Mouse (Mus musculus): Measurements from ENCODE around the gene Tmtc2.

Tmtc2 gene

GRCm38 (mm10) chr10:105405856-105406527, 168.3 kb downstream of the Tmtc2 start:
- DNase-seq (ENCODE audit: low read depth), result no peak

GRCm38 (mm10) chr10:105403931-105404330, 170.3 kb downstream of the Tmtc2 start:
- no peak for DNase-seq (ENCODE audit: low read depth)

GRCm38 (mm10) chr10:105402481-105402779, 171.8 kb downstream of the Tmtc2 start:
- DNase-seq (ENCODE audit: low read depth), result no peak

DNA sequence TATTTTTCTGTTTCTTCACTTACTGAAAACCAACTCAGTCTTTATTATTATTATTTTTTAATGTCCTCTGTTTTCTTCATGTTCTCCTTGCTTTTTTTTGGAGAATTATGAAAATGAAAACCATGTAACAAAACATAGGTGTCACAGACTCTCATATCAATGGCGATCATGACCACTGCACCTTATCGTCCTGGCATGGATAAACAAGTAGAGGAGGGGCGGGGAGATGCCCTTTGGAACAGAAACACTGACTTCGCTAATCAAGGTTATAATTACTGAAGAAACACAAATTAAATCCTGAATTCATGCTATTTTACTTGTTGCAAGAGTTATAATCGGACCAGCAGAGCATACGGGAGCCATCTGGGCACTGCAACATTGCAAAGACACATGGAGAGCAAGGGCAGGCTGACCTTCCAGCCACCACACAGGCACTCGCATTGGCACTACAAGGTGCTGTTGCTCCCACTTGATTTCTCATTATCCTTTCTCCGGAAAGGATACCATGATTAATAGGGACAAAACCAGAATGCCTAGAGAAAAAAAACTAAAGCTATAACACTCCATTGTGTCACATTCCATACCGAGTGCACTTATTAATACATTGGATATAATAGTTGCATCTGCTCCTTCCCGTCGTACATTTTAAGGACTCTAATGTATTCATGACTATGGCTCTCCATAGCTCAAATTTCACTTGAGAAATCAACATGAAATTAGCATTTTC, 172.3 kb downstream of the Tmtc2 start:
- no peak for DNase-seq (ENCODE audit: low read depth)

- no peak for DNase-seq (ENCODE audit: low read depth)
Observed at GRCm38 (mm10) chr10:105399316-105399715, 174.9 kb downstream of the Tmtc2 start.

GRCm38 (mm10) chr10:105384065-105384464, 190.2 kb downstream of the Tmtc2 start:
- DNase-seq (ENCODE audit: low read depth), result no peak

DNA sequence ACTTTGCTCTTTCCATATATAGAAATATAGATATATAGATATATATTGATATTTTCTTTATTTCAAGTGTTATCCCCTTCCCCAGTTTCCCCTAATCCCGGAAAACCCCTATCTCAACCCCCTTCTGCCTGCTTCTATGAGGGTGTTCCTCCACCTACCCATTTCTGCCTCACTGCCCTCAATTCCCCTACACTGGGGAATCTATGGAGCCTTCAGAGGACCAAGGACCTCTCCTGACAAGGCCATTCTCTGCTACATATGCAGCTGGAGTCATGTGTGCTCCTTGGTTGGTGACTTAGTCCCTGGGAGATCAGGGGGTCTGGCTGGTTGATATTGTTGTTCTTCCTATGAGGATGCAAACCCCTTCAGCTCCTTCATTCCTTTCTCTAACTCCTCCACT, 192.5 kb downstream of the Tmtc2 start:
- no peak for DNase-seq (ENCODE audit: low read depth)

DNA sequence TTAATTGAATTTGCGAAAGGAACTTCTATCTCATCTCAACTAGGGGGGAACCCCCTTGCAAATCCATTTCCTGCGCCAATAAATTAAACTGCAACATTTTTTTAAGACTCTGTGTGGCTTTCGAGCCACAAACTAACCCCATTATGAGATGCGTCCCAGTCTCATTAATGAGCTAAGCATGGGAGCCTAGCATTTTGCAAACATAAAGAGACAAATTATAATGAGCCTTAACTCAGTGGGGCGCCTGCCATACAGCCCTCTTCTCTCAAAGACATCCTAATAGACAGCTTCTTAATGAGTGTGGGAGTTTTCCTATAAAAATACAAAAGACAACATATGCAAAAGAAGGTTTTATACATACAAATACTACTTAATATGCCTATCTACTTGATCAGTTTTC, 193.0 kb downstream of the Tmtc2 start:
- DNase-seq (ENCODE audit: low read depth), result no peak

DNA sequence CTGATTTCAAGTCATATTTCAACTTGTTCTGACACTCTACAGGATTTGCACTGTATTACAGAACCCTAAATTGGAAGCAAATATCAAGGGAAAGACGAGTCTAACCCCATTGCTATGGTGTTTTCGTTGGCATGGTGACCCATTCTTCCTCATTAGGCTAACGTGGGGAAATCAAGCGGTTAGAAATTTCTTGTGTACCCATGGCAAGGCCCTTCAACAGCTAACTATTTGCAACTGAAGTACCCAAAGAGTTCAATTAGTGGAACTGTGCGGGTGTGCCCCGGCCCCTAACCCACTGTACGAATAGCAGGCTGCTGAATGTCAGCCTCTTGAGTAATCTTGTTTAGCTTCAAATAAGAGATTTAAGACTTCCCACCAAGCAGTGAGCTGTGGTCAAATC, 193.7 kb downstream of the Tmtc2 start:
- DNase-seq (ENCODE audit: low read depth), result no peak

- no peak for DNase-seq (ENCODE audit: low read depth)
Observed at GRCm38 (mm10) chr10:105377711-105378110, 196.5 kb downstream of the Tmtc2 start.

DNA sequence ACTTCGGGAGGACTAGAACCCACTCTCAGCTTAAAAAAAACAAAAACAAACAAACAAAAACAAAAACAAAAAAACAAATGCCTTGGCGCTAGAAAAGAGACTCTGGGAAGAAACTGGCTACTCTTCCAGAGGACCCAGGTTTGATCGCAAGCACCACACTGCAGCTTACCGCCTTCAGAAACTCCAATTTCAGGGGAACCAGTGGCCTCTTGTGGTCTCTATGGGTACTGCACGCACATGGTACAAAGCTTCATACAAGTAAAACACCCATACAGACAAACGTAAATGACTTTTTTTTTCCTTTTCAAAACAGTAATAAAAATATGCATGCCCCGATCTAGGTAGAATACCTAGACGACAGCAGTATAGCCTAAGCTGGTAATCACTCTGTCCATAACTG, 201.0 kb downstream of the Tmtc2 start:
- no peak for DNase-seq (ENCODE audit: low read depth)

GRCm38 (mm10) chr10:105368242-105368641, 206.0 kb downstream of the Tmtc2 start:
- DNase-seq (ENCODE audit: low read depth), result no peak

DNA sequence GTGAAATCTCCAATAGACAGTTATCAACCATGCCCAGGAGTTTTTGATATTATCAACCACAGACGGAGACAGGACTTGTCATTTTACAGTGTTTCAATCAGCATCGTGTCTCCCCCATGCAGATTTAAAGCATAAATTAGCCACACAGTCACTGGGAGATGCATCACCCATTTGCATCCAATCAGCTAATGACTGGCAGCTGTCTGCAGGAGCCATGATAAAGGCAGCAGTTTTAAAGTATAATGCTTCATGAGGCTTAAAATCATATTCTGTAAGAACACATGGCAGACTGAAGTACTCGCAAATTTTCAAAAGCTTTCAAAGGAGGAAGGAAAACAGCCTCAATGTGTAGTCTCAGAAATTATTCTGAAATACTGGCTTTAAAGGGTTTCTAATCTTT, 209.8 kb downstream of the Tmtc2 start:
- DNase-seq (ENCODE audit: low read depth), result no peak

- DNase-seq (ENCODE audit: low read depth), result no peak
Observed at GRCm38 (mm10) chr10:105350301-105350700, 223.9 kb downstream of the Tmtc2 start.

GRCm38 (mm10) chr10:105345920-105346319, 228.3 kb downstream of the Tmtc2 start:
- DNase-seq (ENCODE audit: low read depth), result no peak

- no peak for DNase-seq (ENCODE audit: low read depth)
Observed at GRCm38 (mm10) chr10:105332856-105333255, 241.4 kb downstream of the Tmtc2 start.

DNA sequence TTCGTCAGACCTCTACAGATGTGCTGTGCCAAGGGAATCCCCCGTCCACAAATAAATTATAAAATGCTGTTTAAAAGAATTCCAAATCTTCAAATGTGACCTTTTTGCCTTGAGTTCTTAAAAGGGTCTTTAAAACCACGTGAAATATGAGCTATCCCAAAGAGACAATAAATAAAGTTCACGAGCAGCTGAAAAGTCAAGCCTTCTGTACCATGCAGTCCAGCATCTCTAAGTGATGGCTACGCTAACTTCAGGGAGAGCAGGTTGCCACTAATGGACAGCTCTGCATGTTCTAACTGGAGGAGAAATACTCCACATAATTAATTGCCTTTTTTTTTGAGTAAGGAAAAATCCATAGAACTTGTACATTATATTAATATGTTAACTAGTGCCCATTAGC, 243.9 kb downstream of the Tmtc2 start:
- no peak for DNase-seq (ENCODE audit: low read depth)

DNA sequence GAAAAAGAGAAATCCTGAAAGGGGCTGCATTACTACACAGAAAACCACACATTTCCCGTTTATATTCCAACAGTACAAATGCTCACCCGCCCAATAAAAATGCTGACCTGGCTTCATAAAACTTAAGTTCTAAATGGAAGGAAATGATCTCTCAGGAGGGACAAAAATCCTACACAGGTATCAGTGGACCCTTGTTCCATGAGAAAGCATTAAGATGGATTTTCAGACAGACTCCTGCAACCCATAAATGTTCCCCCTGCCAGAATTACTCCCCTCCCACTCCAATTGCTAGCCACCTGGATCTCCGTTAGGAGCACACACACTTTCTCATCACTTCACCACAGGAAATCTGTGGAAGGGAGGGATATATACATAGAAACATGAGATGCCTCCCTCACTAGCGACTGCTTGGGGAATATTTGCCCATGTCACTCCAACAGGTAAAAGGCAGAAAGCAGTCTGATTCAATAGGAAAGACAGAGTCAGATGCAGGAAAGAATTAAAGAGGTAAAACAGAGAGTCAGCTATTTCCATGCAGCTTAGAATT, 250.5 kb downstream of the Tmtc2 start:
- no peak for DNase-seq (ENCODE audit: low read depth)

- DNase-seq (ENCODE audit: low read depth), result no peak
Observed at GRCm38 (mm10) chr10:105319299-105320057, 254.8 kb downstream of the Tmtc2 start.

DNA sequence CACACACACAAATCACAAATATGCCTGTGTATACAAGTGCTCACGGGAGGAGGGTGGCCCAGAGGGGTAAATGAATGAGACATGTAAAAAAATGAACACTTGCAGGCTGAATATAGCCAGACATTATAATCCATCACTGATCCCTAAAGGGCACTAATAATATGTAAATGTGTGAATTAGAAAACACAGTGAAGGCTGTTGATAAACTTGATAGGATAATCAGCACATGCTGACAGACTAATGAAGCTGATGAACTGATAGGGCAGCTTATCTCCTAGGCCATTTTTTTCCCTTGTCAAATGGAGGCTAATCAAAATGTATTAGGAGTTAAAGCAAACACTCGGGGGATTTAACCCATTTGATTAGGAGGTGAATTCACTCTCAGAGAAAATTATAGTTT, 255.4 kb downstream of the Tmtc2 start:
- no peak for DNase-seq (ENCODE audit: low read depth)

DNA sequence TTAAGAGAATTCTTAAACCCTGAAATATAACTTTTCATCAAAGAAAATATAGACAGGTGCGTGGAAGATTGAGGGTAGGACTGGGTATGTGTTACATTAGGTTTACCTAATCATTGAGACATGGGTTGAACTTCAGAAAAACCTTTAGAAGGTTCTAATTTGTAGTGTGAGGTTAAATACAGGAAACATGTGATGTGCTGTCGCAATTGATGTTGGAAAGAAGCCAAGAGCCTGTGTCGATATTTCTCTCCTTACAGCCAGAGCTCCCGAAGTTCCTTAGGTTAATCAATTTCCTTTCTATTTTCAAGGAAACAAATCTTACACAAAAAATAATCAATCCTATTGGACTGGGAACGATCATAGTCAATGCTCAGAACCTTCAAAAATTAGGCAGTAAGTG, 261.3 kb downstream of the Tmtc2 start:
- DNase-seq (ENCODE audit: low read depth), result no peak

DNA sequence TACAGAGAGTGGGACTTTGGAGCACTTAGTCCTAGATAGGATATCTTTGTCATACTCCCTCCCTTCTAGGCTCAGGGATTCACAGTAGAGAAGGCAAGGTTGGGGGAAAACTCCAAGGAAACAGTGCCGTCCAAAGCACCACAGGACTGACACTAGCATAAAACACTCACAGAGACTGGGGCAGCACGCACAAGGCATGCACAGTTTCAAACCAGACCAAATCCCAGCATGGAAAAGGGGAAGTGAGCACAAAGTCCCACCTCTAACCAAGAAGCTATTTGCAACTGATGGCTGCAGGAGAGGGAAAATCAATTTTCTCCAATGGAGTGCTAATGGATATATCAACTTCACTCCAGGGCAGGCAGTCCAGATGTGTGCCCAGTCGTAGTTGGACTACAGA, 276.7 kb downstream of the Tmtc2 start:
- DNase-seq (ENCODE audit: low read depth), result no peak

GRCm38 (mm10) chr10:105292961-105293360, 281.3 kb downstream of the Tmtc2 start:
- DNase-seq (ENCODE audit: low read depth), result no peak
